Mouse (Mus musculus) adrenal gland, postnatal 4 days (tissue): Measurements from ENCODE around the gene Col8a1. TPM values are rescaled to one million over a fixed set of nuclear protein-coding genes. Genes with fewer than 3 reads are reported as not detected.

Experiments
- total RNA-seq, 2 experiments: library from RNA; stranded (reverse); gene quantifications; 2 replicates each; pipeline ENCODE4 v1.2.3; 2021

The Col8a1 gene
- total RNA-seq, 2 experiments from 2014 or later: 2.8 to 3.5 TPM

Other genes starting within 250 kb of the Col8a1 start
- 10 to 100 TPM; 22.8 to 24.4 TPM for gene Cmss1, start 147.9 kb downstream of the Col8a1 start, total RNA-seq